ENCODE assay signal across 8 mouse cellular contexts in the genomic region with DNA sequence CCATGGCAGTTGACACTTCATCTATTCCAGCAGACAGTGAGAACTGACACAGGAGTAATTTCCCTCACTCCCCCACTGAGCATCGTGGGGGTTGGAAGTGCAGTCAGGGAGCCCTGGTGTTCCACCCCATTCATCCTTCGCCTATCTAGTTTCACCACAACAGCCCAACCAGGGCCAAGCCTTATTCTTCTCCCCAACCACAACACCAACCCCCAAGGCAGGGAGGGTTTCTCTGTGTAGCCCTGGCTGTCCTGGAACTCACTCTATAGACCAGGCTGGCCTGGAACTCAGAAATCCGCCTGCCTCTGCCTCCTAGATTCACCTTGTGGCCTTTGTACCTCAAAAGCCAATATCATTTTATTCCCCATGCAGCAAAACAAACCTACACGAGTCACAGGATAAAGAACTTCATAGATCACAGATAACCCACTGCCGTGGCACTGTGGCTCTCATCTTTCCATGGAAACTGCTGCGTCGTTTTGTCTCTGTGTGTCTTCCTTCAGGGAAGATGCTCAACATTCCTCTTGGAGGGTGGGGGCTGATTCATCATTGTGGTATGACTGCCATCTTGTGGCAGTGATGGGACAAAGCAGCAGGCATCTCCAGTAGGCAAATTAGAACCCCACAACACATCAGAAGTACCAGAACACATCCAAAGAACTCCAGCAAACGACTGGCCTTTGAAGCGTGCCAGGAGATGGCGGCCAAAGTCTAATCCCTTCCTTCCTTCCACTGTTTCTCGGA.
A peak's percentile ranks its signal among the peaks of the same experiment; 100 is the strongest.
DNase-seq lines count a peak whose midpoint lies in the region.

No protein-coding gene starts in this region.

- peak; percentile 16 for DNase-seq in gastrocnemius, adult 18-20 months (ENCODE audit: low spot score)
- DNase-seq in gastrocnemius, postnatal 10 days = no peak
- peak; percentile 80 for DNase-seq in Muller cell, postnatal 12 days (ENCODE audit: inconsistent ontology term)
- DNase-seq in cerebellum, adult 9-11 months = peak; percentile 82
- peak; percentile 52 to 90 for DNase-seq in frontal cortex, adult 2 months (ENCODE audit: extremely low spot score in 1 of 2, low spot score in 1 of 2)
- peak; percentile 77 for DNase-seq in layer of hippocampus, adult 11-12 months (ENCODE audit: low spot score)
- DNase-seq in lung, postnatal 10 days = peak; percentile 62
- DNase-seq in right cerebral cortex, postnatal 10 days (ENCODE audit: low spot score in 2 of 2) = peak; percentile 87
